Mouse (Mus musculus): ENCODE measurements around the gene Fbf1. TPM values are rescaled to one million over a fixed set of nuclear protein-coding genes. Genes with fewer than 3 reads are reported as not detected.
"Not testable (repeated sequence)": the region's sequence is repeated elsewhere in the genome, so short reads cannot be mapped to it uniquely, and the experiment has no call there.

Gene Fbf1
- total RNA-seq, 2 experiments from 2014 or later, result 15.1 to 17.2 TPM

- peak; percentile 89 to 91 for DNase-seq
- intact Hi-C loops (cut with DNase I), result loop anchor here (1.0 to 10.0 kb wide), 2 partner anchors 82 to 326 kb away; partner anchors contain the start of gene Qrich2
Measured at GRCm38 (mm10) chr11:116138468-116139138, 29.4 kb downstream of the Fbf1 start, which contains the start of gene Mrpl38. Gene Mrpl38, minus strand, starts transcription at chr11:116138868.

GRCm38 (mm10) chr11:116138096-116138467 lies 29.9 kb downstream of the Fbf1 start:
- DNase-seq, result no peak
- intact Hi-C loops (cut with DNase I), result loop anchor here (10.0 kb wide), 1 partner anchor 327 kb away; the partner anchor contains the start of gene Qrich2

GRCm38 (mm10) chr11:116134171-116134570 lies 33.8 kb downstream of the Fbf1 start:
- intact Hi-C loops (cut with DNase I), result loop anchor here (5.0 to 10.0 kb wide), 2 partner anchors 197 to 331 kb away; partner anchors contain the start of gene Qrich2
- no peak for DNase-seq

GRCm38 (mm10) chr11:116133497-116133896 lies 34.5 kb downstream of the Fbf1 start:
- intact Hi-C loops (cut with DNase I), result loop anchor here (5.0 to 10.0 kb wide), 2 partner anchors 196 to 331 kb away; partner anchors contain the start of gene Qrich2
- DNase-seq, result no peak

- intact Hi-C loops (cut with DNase I), result loop anchor here (5.0 to 10.0 kb wide), 2 partner anchors 195 to 332 kb away; partner anchors contain the start of gene Qrich2
- DNase-seq, result peak in 1 of 2 experiments; percentile 37
Measured at GRCm38 (mm10) chr11:116132366-116133333, 35.3 kb downstream of the Fbf1 start.

GRCm38 (mm10) chr11:116131349-116132170 lies 36.4 kb downstream of the Fbf1 start:
- intact Hi-C loops (cut with DNase I), result loop anchor here (2.0 to 10.0 kb wide), 3 partner anchors 101 to 333 kb away; partner anchors contain the start of genes Qrich2 and Unk
- no peak for DNase-seq

GRCm38 (mm10) chr11:116130488-116131205 lies 37.3 kb downstream of the Fbf1 start, which contains the start of gene Trim65:
Gene Trim65, minus strand, starts transcription at chr11:116131128.
- intact Hi-C loops (cut with DNase I), result loop anchor here (2.0 to 10.0 kb wide), 3 partner anchors 100 to 334 kb away; partner anchors contain the start of genes Qrich2 and Unk
- peak; percentile 91 to 93 for DNase-seq

GRCm38 (mm10) chr11:116129993-116130487 lies 37.9 kb downstream of the Fbf1 start:
- DNase-seq, result no peak
- intact Hi-C loops (cut with DNase I), result loop anchor here (1.0 to 10.0 kb wide), 5 partner anchors 19 to 335 kb away; partner anchors contain the start of genes Qrich2 and Unk

GRCm38 (mm10) chr11:116129091-116129790 lies 38.7 kb downstream of the Fbf1 start:
- intact Hi-C loops (cut with DNase I), result loop anchor here (1.0 to 2.0 kb wide), 2 partner anchors 18 to 41 kb away; no protein-coding TSS in a partner anchor
- no peak for DNase-seq

- intact Hi-C loops (cut with DNase I), result loop anchor here (2.0 kb wide), 1 partner anchor 17 kb away; no protein-coding TSS in a partner anchor
Measured at GRCm38 (mm10) chr11:116127986-116128385, 40.0 kb downstream of the Fbf1 start.

GRCm38 (mm10) chr11:116127156-116127980 lies 40.6 kb downstream of the Fbf1 start, which contains the start of gene Trim47:
Gene Trim47, minus strand, starts transcription at chr11:116127210.
- intact Hi-C loops (cut with DNase I), result no loop called here
- DNase-seq, result peak; percentile 79 to 90

More at GRCm38 (mm10) chr11:116127986-116128385, 40.0 kb downstream of the Fbf1 start:
- DNase-seq, result peak in 1 of 2 experiments; percentile 37

- intact Hi-C loops (cut with DNase I), result no loop called here
- no peak for DNase-seq
Measured at GRCm38 (mm10) chr11:116126261-116126660, 41.7 kb downstream of the Fbf1 start.

GRCm38 (mm10) chr11:116121731-116122245 lies 46.2 kb downstream of the Fbf1 start:
- intact Hi-C loops (cut with DNase I), result not testable (repeated sequence)

GRCm38 (mm10) chr11:116117819-116118218 lies 50.1 kb downstream of the Fbf1 start:
- intact Hi-C loops (cut with DNase I), result no loop called here
- peak in 1 of 2 experiments; percentile 32 for DNase-seq

More at GRCm38 (mm10) chr11:116121731-116122245, 46.2 kb downstream of the Fbf1 start:
- DNase-seq, result not testable (repeated sequence)

GRCm38 (mm10) chr11:116117241-116117640 lies 50.7 kb downstream of the Fbf1 start:
- intact Hi-C loops (cut with DNase I), result no loop called here
- no peak for DNase-seq

- intact Hi-C loops (cut with DNase I), result loop anchor here (2.0 kb wide), 1 partner anchor 17 kb away; no protein-coding TSS in a partner anchor
- DNase-seq, result no peak
Measured at GRCm38 (mm10) chr11:116111611-116112203, 56.3 kb downstream of the Fbf1 start.

Data from heart, postnatal 14 days (tissue).